Mouse (Mus musculus): ENCODE measurements at regions not wholly inside any gene's neighbourhood (a gene's known extent, or its start where the extent isn't known, plus 50 kb on each side); places are given as distances from the start of the nearest gene placed in this dataset.
A peak's percentile ranks its signal among the peaks of the same experiment; 100 is the strongest.

- H3K4me1 ChIP-seq (ENCODE audit: control insufficient read depth, insufficient read depth, low read length): no peaks in the 10 kb centered on the region
- no peaks in the 10 kb centered on the region; the same call in 1 of the 2 replicates for H3K27me3 ChIP-seq (ENCODE audit: control insufficient read depth, insufficient read depth, low read length)
- 22% methylated on average over 20 of the region's 20 CpGs for WGBS
- no peak for DNase-seq
- TF ChIP-seq CTCF (IDR thresholded peaks at IDR 0.05; ENCODE audit: borderline replicate concordance, insufficient read depth, low read depth, low read length): peak; percentile 31; the same call in 1 of the 2 replicates
- no peak for TF ChIP-seq POLR2A (IDR thresholded peaks at IDR 0.05; ENCODE audit: borderline replicate concordance, insufficient read depth, low read length)
- H3K4me3 ChIP-seq (replicated peaks; ENCODE audit: insufficient read depth, low read depth, low read length): no peak overlapping the region
- no peak overlapping the region for H3K27ac ChIP-seq (ENCODE audit: insufficient read depth, low read length)
Measured at GRCm38 (mm10) chr13:73405720-73406629, 61.0 kb upstream of the Lpcat1 start.

- Histone ChIP-seq H3K27me3 (ENCODE audit: control insufficient read depth, insufficient read depth, low read length) (no peaks in the 10 kb centered on the region; the same call in 1 of the 2 replicates), H3K4me1 (ENCODE audit: control insufficient read depth, insufficient read depth, low read length) (no peaks in the 10 kb centered on the region), H3K4me3 (replicated peaks; ENCODE audit: insufficient read depth, low read depth, low read length) (no peak overlapping the region), H3K27ac (ENCODE audit: insufficient read depth, low read length) (no peak overlapping the region)
- DNase-seq: no peak
- 79% methylated on average over 1 of the region's 1 CpGs for WGBS
- TF ChIP-seq POLR2A (IDR thresholded peaks at IDR 0.05; ENCODE audit: borderline replicate concordance, insufficient read depth, low read length) (no peak), CTCF (IDR thresholded peaks at IDR 0.05; ENCODE audit: borderline replicate concordance, insufficient read depth, low read depth, low read length) (no peak)
Measured at GRCm38 (mm10) chr13:73400921-73401320, 66.1 kb upstream of the Lpcat1 start.

- H3K4me3 ChIP-seq (replicated peaks; ENCODE audit: insufficient read depth, low read depth, low read length): no peak overlapping the region
- no peaks in the 10 kb centered on the region for H3K4me1 ChIP-seq (ENCODE audit: control insufficient read depth, insufficient read depth, low read length)
- DNase-seq: no peak
- no peak for TF ChIP-seq CTCF (IDR thresholded peaks at IDR 0.05; ENCODE audit: borderline replicate concordance, insufficient read depth, low read depth, low read length)
- no peak for TF ChIP-seq POLR2A (IDR thresholded peaks at IDR 0.05; ENCODE audit: borderline replicate concordance, insufficient read depth, low read length)
- WGBS: 14% methylated on average over 4 of the region's 4 CpGs
- H3K27me3 ChIP-seq (ENCODE audit: control insufficient read depth, insufficient read depth, low read length): no peaks in the 10 kb centered on the region
- no peak overlapping the region for H3K27ac ChIP-seq (ENCODE audit: insufficient read depth, low read length)
Measured at GRCm38 (mm10) chr13:73397033-73397432, 68.7 kb upstream of the Ndufs6 start.

GRCm38 (mm10) chr13:73395856-73396255, 67.5 kb upstream of the Ndufs6 start:
- Histone ChIP-seq H3K27ac (ENCODE audit: insufficient read depth, low read length) (no peak overlapping the region), H3K4me1 (ENCODE audit: control insufficient read depth, insufficient read depth, low read length) (no peaks in the 10 kb centered on the region), H3K4me3 (replicated peaks; ENCODE audit: insufficient read depth, low read depth, low read length) (no peak overlapping the region), H3K27me3 (ENCODE audit: control insufficient read depth, insufficient read depth, low read length) (no peaks in the 10 kb centered on the region)
- TF ChIP-seq CTCF (IDR thresholded peaks at IDR 0.05; ENCODE audit: borderline replicate concordance, insufficient read depth, low read depth, low read length) (no peak), POLR2A (IDR thresholded peaks at IDR 0.05; ENCODE audit: borderline replicate concordance, insufficient read depth, low read length) (no peak)
- WGBS: 42% methylated on average over 7 of the region's 7 CpGs
- DNase-seq: no peak

- Histone ChIP-seq H3K27me3 (ENCODE audit: control insufficient read depth, insufficient read depth, low read length) (no peaks in the 10 kb centered on the region; the same call in 1 of the 2 replicates), H3K4me3 (replicated peaks; ENCODE audit: insufficient read depth, low read depth, low read length) (no peak overlapping the region), H3K4me1 (ENCODE audit: control insufficient read depth, insufficient read depth, low read length) (no peaks in the 10 kb centered on the region), H3K27ac (ENCODE audit: insufficient read depth, low read length) (no peak overlapping the region)
- DNase-seq: no peak
- TF ChIP-seq CTCF (IDR thresholded peaks at IDR 0.05; ENCODE audit: borderline replicate concordance, insufficient read depth, low read depth, low read length): no peak
- no peak for TF ChIP-seq POLR2A (IDR thresholded peaks at IDR 0.05; ENCODE audit: borderline replicate concordance, insufficient read depth, low read length)
- WGBS: 72% methylated on average over 4 of the region's 4 CpGs
Measured at GRCm38 (mm10) chr13:73389051-73389450, 60.7 kb upstream of the Ndufs6 start.

- 77% methylated on average over 3 of the region's 3 CpGs for WGBS
- Histone ChIP-seq H3K4me3 (replicated peaks; ENCODE audit: insufficient read depth, low read depth, low read length) (no peak overlapping the region), H3K4me1 (ENCODE audit: control insufficient read depth, insufficient read depth, low read length) (no peaks in the 10 kb centered on the region), H3K27ac (ENCODE audit: insufficient read depth, low read length) (no peak overlapping the region), H3K27me3 (ENCODE audit: control insufficient read depth, insufficient read depth, low read length) (no peaks in the 10 kb centered on the region)
- TF ChIP-seq POLR2A (IDR thresholded peaks at IDR 0.05; ENCODE audit: borderline replicate concordance, insufficient read depth, low read length) (no peak), CTCF (IDR thresholded peaks at IDR 0.05; ENCODE audit: borderline replicate concordance, insufficient read depth, low read depth, low read length) (no peak)
- DNase-seq: no peak
Measured at GRCm38 (mm10) chr13:73383585-73383984, 55.2 kb upstream of the Ndufs6 start.
